Mouse (Mus musculus) bone marrow macrophage, adult 2 months (primary cell): ENCODE measurements around the gene Olfr266.

Experiments used
- CTCF ChIP-seq: IDR thresholded peaks from 2 replicates; pipeline ENCODE4 v1.5.1; 2012; ENCODE audit warnings: low read depth, mild to moderate bottlenecking, low read length, moderate library complexity
- POLR2A ChIP-seq: IDR thresholded peaks from 2 replicates; pipeline ENCODE4 v1.6.1; 2012; ENCODE audit warnings: mild to moderate bottlenecking, low read depth, low read length, borderline replicate concordance

DNA sequence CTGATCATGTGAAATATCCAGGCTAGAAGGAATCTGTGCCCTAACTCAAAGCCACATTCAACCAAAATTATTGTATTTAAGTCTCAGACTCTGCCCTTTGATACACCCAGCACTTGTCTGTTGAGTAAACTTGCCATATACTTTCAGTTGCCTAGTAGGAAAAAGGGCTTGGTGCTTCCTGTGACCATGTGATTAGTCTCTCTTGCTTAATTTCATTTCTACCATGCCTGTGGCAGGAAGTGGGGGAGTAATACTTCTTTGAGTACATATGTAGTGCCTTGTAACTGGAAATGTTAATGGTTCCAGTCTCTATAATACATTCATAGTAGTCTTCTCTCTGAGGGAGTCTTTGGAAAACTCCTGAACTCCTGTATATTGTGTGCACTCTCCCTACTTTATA lies 38.1 kb downstream of the Olfr266 start:
- no peak for TF ChIP-seq CTCF
- no peak for TF ChIP-seq POLR2A
